Mouse (Mus musculus): ENCODE data around the gene Mlx.
A peak's percentile ranks its signal among the peaks of the same experiment; 100 is the strongest.

Mlx gene

GRCm38 (mm10) chr11:101082208-101083082 lies 4.6 kb upstream of the Mlx start, which contains the start of gene Coasy:
Gene Coasy, plus strand, starts transcription at chr11:101082565.
- TF ChIP-seq POU5F1 (IDR thresholded peaks at IDR 0.05; ENCODE audit: borderline replicate concordance, low read length) (no peak), CTCF (conservative IDR thresholded peaks at IDR 0.05; ENCODE audit: low read length) (no peak), NANOG (IDR thresholded peaks at IDR 0.05; ENCODE audit: borderline replicate concordance, low read length) (no peak)
- Histone ChIP-seq H3K9me3 (ENCODE audit: low read length) (no peaks in the 10 kb centered on the region), H3K4me1 (replicated peaks; ENCODE audit: low read depth, low read length) (peaks cover 75% of the 10 kb centered on the region), H3K36me3 (ENCODE audit: insufficient read depth, low read length) (peaks cover 27% of the 10 kb centered on the region), H3K4me3 (replicated peaks; ENCODE audit: low read length) (peak within 1 kb of the TSS; percentile 94), H3K27me3 (ENCODE audit: insufficient read depth, low read length) (peaks cover 47% of the 10 kb centered on the region)

DNA sequence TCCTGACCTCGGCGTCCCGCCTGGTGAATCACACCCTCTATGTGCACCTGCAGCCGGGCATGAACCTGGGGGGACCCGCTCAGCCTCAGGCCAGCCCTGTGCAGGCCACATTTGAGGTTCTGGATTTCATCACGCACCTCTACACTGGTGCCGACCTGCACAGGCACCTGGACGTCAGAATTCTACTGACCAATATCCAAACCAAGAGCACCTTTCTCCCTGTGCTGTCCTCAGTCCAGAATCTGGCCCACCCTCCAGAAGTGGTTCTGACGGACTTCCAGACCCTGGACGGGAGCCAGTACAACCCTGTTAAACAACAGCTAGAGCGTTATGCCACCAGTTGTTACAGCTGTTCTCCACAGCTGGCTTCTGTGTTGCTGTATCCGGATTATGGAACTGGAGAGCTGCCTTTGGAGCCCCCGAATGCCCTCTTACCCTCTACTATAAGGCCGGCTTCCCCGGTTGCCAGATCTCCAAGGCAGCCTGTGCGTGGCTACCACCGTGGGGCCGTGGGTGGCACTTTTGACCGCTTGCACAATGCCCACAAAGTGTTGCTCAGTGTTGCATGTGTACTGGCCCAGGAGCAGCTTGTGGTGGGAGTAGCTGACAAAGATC lies 3.9 kb upstream of the Mlx start:
- Histone ChIP-seq H3K9me3 (ENCODE audit: low read length) (no peaks in the 10 kb centered on the region), H3K27me3 (ENCODE audit: insufficient read depth, low read length) (peaks cover 40% of the 10 kb centered on the region), H3K36me3 (ENCODE audit: insufficient read depth, low read length) (peaks cover 30% of the 10 kb centered on the region), H3K4me1 (replicated peaks; ENCODE audit: low read depth, low read length) (peaks cover 78% of the 10 kb centered on the region), H3K4me3 (replicated peaks; ENCODE audit: low read length) (peak overlapping the region; percentile 94)
- TF ChIP-seq NANOG (IDR thresholded peaks at IDR 0.05; ENCODE audit: borderline replicate concordance, low read length) (no peak), POU5F1 (IDR thresholded peaks at IDR 0.05; ENCODE audit: borderline replicate concordance, low read length) (no peak), CTCF (conservative IDR thresholded peaks at IDR 0.05; ENCODE audit: low read length) (no peak)

GRCm38 (mm10) chr11:101084246-101084645 lies 2.8 kb upstream of the Mlx start:
- H3K9me3 ChIP-seq (ENCODE audit: low read length), result no peaks in the 10 kb centered on the region
- H3K27me3 ChIP-seq (ENCODE audit: insufficient read depth, low read length), result peaks cover 29% of the 10 kb centered on the region
- H3K4me1 ChIP-seq (replicated peaks; ENCODE audit: low read depth, low read length), result peaks cover 77% of the 10 kb centered on the region
- no peak overlapping the region for H3K4me3 ChIP-seq (replicated peaks; ENCODE audit: low read length)
- TF ChIP-seq CTCF (conservative IDR thresholded peaks at IDR 0.05; ENCODE audit: low read length) (no peak), POU5F1 (IDR thresholded peaks at IDR 0.05; ENCODE audit: borderline replicate concordance, low read length) (no peak), NANOG (IDR thresholded peaks at IDR 0.05; ENCODE audit: borderline replicate concordance, low read length) (no peak)
- H3K36me3 ChIP-seq (ENCODE audit: insufficient read depth, low read length), result peaks cover 41% of the 10 kb centered on the region

- H3K9me3 ChIP-seq (ENCODE audit: low read length), result no peaks in the 10 kb centered on the region
- no peak for TF ChIP-seq CTCF (conservative IDR thresholded peaks at IDR 0.05; ENCODE audit: low read length)
- TF ChIP-seq POU5F1 (IDR thresholded peaks at IDR 0.05; ENCODE audit: borderline replicate concordance, low read length), result no peak
- no peak for TF ChIP-seq NANOG (IDR thresholded peaks at IDR 0.05; ENCODE audit: borderline replicate concordance, low read length)
- peaks cover 46% of the 10 kb centered on the region for H3K36me3 ChIP-seq (ENCODE audit: insufficient read depth, low read length)
- peaks cover 71% of the 10 kb centered on the region for H3K4me1 ChIP-seq (replicated peaks; ENCODE audit: low read depth, low read length)
- H3K4me3 ChIP-seq (replicated peaks; ENCODE audit: low read length), result no peak overlapping the region
- H3K27me3 ChIP-seq (ENCODE audit: insufficient read depth, low read length), result peaks cover 24% of the 10 kb centered on the region
These were observed 2.3 kb upstream of the Mlx start for GRCm38 (mm10) chr11:101084811-101085210.

- H3K4me1 ChIP-seq (replicated peaks; ENCODE audit: low read depth, low read length), result peaks cover 66% of the 10 kb centered on the region
- H3K27me3 ChIP-seq (ENCODE audit: insufficient read depth, low read length), result peaks cover 14% of the 10 kb centered on the region
- H3K36me3 ChIP-seq (ENCODE audit: insufficient read depth, low read length), result peaks cover 56% of the 10 kb centered on the region
- no peaks in the 10 kb centered on the region for H3K9me3 ChIP-seq (ENCODE audit: low read length)
- TF ChIP-seq NANOG (IDR thresholded peaks at IDR 0.05; ENCODE audit: borderline replicate concordance, low read length), result no peak
- peak overlapping the region; percentile 90 for H3K4me3 ChIP-seq (replicated peaks; ENCODE audit: low read length)
These were observed 1.3 kb upstream of the Mlx start for GRCm38 (mm10) chr11:101085617-101086322.

GRCm38 (mm10) chr11:101086323-101086674 lies 778 bp upstream of the Mlx start:
- H3K9me3 ChIP-seq (ENCODE audit: low read length), result no peaks in the 10 kb centered on the region
- peak overlapping the region; percentile 90 for H3K4me3 ChIP-seq (replicated peaks; ENCODE audit: low read length)
- H3K36me3 ChIP-seq (ENCODE audit: insufficient read depth, low read length), result peaks cover 61% of the 10 kb centered on the region
- H3K4me1 ChIP-seq (replicated peaks; ENCODE audit: low read depth, low read length), result peaks cover 66% of the 10 kb centered on the region
- no peak for TF ChIP-seq POU5F1 (IDR thresholded peaks at IDR 0.05; ENCODE audit: borderline replicate concordance, low read length)
- TF ChIP-seq CTCF (conservative IDR thresholded peaks at IDR 0.05; ENCODE audit: low read length), result no peak
- TF ChIP-seq NANOG (IDR thresholded peaks at IDR 0.05; ENCODE audit: borderline replicate concordance, low read length), result no peak
- H3K27me3 ChIP-seq (ENCODE audit: insufficient read depth, low read length), result peaks cover 9% of the 10 kb centered on the region

- H3K27me3 ChIP-seq (ENCODE audit: insufficient read depth, low read length), result no peaks in the 10 kb centered on the region
- TF ChIP-seq NANOG (IDR thresholded peaks at IDR 0.05; ENCODE audit: borderline replicate concordance, low read length) (no peak), CTCF (conservative IDR thresholded peaks at IDR 0.05; ENCODE audit: low read length) (no peak)
- H3K4me1 ChIP-seq (replicated peaks; ENCODE audit: low read depth, low read length), result peaks cover 62% of the 10 kb centered on the region
- peak overlapping the region; percentile 90 for H3K4me3 ChIP-seq (replicated peaks; ENCODE audit: low read length)
- peaks cover 75% of the 10 kb centered on the region for H3K36me3 ChIP-seq (ENCODE audit: insufficient read depth, low read length)
- H3K9me3 ChIP-seq (ENCODE audit: low read length), result no peaks in the 10 kb centered on the region
These were observed 592 bp downstream of the Mlx start for GRCm38 (mm10) chr11:101087682-101088055.

GRCm38 (mm10) chr11:101089931-101090330 lies 2.9 kb downstream of the Mlx start:
- TF ChIP-seq POU5F1 (IDR thresholded peaks at IDR 0.05; ENCODE audit: borderline replicate concordance, low read length), result no peak
- Histone ChIP-seq H3K36me3 (ENCODE audit: insufficient read depth, low read length) (peaks cover 78% of the 10 kb centered on the region), H3K9me3 (ENCODE audit: low read length) (no peaks in the 10 kb centered on the region)

More at GRCm38 (mm10) chr11:101089931-101090330, 2.9 kb downstream of the Mlx start:
- H3K4me3 ChIP-seq (replicated peaks; ENCODE audit: low read length), result no peak overlapping the region
- H3K27me3 ChIP-seq (ENCODE audit: insufficient read depth, low read length), result no peaks in the 10 kb centered on the region
- H3K4me1 ChIP-seq (replicated peaks; ENCODE audit: low read depth, low read length), result peaks cover 63% of the 10 kb centered on the region

Measured in E14TG2a.4 (cell line).